Mouse (Mus musculus) gastrocnemius, postnatal 25 days (tissue): ENCODE data around the gene Vps8. TPM values are rescaled to one million over a fixed set of nuclear protein-coding genes. Genes with fewer than 3 reads are reported as not detected.

Experiments used
- DNase-seq: peaks from one replicate; pipeline ENCODE4 v3.0.0; 2022
- total RNA-seq, 2 experiments: library from RNA; stranded (reverse); gene quantifications; 1 replicate in 1 of 2; 2 replicates in 1 of 2; pipeline ENCODE4 v1.2.3; 2021

Gene Vps8
- total RNA-seq, 2 experiments from 2014 or later: 6.4 to 6.6 TPM

- DNase-seq: no peak
Measured at GRCm38 (mm10) chr16:21478376-21478775, 55.5 kb downstream of the Vps8 start.

DNA sequence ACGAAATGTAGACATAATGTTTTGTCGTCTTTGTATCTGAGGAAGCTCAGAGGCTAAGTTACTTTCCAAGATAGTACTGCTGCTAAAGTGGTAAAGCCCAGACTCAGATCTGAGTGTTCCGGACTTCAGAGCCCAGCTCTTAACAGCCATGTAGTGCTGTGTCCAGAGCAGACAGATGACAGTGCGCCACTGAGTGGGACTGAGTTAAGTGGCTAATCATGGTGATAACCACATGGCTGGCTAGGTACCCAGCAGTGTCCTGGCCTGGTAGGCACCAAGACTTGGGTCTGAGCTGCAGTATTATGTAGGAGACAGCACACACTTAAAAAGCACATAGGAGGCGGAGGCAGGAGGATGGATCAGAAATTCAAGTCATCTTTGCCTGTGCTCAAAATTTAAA lies 60.9 kb downstream of the Vps8 start:
- no peak for DNase-seq

DNA sequence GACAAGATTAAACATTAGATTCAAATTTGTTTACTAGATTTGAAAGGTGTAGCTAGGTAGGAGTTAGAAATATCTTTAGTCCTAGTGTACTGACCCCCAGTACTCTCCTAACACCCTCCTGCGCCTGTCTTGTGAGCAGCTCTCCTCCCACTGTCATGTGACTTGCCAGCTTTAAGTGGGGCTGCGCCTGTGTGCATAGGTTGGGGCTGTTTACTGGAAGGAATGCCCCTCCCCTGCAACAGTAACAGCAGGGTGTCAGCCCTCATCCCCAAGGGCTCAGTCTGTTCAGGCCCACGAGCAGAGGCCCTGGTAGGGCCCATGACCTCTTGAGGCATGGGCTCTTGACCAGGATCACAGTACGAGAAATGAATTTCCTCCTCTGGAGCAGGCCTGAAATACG lies 62.8 kb downstream of the Vps8 start:
- no peak for DNase-seq

- DNase-seq: no peak
Measured at GRCm38 (mm10) chr16:21488413-21488812, 65.5 kb downstream of the Vps8 start.

- DNase-seq: no peak
Measured at GRCm38 (mm10) chr16:21492346-21492745, 69.4 kb downstream of the Vps8 start.

DNA sequence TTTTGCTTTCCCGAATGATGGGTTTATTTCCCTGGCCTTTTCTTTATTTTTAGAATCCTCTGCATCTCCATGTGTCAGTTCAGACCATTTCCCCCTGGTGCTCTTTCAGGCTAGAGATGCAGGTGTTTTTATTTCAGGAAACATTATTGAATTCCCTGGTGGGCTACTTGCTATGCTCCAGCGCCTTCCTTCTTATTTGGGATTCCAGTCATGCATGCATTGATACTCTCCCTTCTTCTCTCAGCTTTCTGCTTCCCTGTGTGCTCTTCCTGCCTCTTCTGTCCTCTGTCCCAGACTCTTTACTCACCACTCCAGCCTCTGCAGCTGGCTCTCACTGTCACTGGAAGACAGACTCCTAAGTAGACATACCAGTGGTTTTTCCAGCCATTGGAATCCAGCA lies 70.0 kb downstream of the Vps8 start:
- DNase-seq: no peak

GRCm38 (mm10) chr16:21494681-21495080 lies 71.8 kb downstream of the Vps8 start:
- no peak for DNase-seq

- no peak for DNase-seq
Measured at GRCm38 (mm10) chr16:21496799-21497198, 73.9 kb downstream of the Vps8 start.

DNA sequence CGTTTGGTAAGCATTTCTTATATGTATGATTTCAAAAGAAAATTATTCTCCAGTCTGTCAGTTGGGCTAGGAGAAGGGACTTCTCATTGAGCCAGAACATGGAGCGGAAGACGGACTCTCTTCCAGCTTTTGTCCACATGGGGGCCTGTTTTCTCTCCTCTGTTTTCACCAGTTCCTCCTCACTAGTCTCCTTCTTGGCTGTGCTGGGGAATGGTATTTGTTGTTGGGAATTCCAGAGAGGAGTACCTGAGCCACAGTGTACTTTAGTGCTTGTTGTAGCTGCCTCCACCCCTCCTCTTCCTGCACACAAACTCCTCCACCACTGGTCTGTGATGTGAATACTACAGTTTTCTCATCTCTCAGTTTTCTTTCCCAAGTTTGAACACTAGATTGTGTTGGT lies 74.7 kb downstream of the Vps8 start:
- DNase-seq: no peak

- no peak for DNase-seq
Measured at GRCm38 (mm10) chr16:21498984-21499383, 76.1 kb downstream of the Vps8 start.

DNA sequence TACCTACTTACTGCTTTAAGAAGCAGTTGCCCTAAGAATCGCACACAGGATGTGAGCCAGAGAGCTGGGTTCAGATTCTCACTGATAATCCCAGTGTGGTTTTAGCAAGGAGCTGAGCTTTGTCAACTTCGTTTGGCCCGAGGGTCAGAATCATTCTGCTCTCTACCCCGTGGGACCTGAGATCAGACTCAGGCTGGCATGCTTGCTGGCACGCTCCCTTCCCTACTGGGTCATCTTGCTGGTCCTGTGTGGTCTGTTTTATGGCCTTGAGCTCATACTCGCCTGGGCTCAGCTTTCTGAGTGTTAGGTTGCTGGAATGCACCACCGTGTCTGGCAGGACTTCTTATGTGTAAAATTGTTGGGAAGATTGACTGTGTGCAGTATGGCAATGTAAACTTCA lies 76.7 kb downstream of the Vps8 start:
- peak; percentile 24 for DNase-seq

- DNase-seq: no peak
Measured at GRCm38 (mm10) chr16:21518833-21519232, 95.9 kb downstream of the Vps8 start.

DNA sequence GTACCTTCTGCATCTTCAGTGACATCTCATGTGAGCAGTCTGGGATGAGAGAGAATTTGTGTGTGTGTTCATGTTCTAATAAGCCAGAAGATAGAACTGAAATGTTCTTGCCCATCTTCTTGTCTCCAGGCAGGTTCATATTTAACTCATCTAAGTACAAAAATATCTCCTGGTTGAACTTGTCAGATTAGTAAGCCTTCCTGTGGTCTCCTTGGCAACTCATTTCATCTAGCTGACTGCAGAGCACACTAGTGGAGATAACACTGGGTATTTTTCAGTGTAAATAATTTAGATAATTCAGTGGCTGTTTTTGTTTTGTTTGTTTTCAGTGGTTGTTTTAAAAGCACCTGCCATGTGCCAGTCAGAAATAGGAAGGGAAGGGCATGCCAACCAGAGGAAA lies 96.9 kb downstream of the Vps8 start:
- DNase-seq: no peak

DNA sequence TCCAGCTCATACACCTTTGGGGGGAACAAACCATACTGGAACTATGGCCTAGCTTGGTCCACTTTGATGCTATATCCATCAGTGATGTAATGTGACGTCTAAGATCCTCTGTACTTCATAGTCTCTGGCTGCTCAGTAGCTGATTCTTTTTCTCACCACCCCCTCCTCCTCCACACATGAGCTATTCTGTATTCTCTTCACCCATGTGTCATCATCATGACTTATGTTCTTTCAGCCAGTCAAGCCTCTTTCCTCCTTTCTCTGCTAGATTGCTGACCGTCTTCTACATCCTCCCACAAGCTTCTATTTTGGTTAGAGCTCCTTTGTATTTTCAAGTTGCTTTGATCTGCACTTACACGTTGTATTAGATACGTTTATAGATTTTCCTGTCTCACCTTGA lies 100.8 kb downstream of the Vps8 start:
- DNase-seq: no peak

DNA sequence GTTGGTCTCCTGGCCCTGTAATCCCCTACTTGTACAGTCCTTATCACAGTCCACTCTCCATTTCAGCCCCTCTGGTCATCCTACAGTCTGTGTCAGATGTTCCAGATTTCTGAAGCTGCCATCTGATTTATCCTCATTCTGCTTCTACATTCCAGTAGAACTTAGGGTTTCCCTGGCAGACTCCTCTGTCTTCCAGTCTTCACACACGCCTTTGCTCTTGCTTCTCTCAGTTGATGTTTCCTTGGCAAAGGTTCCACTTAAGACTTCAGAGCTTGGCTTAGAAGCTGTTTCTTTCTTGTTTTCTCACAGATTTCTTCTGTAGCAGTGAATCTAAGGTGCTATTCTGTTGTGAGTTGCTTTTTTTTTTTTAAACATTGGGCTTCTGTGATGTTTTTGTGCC lies 102.5 kb downstream of the Vps8 start:
- DNase-seq: no peak

DNA sequence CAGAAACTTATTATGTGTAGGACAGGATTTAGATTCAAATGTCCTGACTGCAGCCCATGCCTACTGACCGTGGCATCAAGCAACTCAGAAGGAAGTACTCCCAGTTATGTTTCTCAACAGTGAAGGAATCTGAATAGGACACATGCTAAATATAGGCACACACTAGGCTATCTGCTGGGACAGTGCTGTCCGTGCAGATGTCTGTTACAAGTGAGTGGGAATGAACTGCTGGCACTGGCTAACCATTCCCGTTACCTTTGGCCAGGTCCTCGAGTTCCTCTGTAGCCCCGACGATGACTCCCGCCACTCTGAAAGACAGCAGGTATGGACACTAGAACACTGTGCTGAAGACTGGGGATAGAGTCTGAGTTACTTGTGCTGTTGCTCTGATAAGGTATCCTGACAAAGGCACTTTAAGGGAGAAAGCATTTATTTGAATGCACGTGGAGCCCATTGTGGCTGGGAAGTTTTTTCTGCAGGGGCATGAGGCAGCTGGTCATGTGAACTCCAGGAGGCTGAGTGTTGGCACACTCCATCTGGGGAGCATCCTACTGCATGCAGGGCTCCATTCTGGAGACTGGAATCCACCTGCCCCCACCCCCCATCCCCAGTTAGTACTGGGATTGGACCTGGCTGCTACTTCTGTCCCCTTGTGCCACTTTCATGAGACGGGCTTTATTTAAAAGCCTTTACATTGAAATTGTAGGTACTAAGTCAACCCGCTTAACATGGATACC lies 104.5 kb downstream of the Vps8 start:
- DNase-seq: no peak

GRCm38 (mm10) chr16:21533503-21533902 lies 110.6 kb downstream of the Vps8 start:
- DNase-seq: no peak

DNA sequence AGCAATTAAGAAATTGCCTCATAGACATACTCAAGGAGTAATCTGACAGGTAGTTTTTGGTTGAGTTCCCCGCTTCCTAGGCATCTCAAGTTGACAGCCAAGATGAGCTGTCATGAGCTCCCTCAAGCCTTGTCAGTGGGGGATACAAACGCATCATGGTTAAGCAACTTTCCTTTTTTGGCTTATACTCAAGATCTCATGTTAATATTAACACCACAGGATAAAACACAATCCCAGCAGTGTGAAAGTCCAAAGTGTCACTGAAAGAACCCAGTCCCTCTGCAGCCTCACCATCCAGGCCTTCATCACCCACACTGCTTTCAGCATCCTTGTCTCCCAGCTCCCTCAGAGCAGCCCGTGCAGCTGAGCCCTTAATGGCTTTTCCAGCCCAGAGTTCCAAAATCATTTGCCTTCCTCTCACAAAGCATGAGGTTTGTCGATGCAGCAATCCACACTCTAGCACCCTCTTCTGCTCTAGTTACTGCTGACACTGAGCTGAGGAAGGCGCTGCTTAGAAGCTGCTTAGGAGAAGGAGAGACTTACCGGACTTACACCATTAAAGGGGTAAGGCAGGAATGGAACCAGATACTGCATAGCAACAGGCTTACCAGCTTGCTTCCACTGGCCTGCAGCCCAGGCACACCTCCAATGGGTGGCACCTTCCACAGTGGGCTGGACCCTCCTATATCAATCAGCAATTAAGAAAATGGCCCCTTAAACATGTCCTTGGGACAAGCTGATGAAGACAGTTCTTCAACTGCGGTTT lies 113.5 kb downstream of the Vps8 start:
- no peak for DNase-seq

DNA sequence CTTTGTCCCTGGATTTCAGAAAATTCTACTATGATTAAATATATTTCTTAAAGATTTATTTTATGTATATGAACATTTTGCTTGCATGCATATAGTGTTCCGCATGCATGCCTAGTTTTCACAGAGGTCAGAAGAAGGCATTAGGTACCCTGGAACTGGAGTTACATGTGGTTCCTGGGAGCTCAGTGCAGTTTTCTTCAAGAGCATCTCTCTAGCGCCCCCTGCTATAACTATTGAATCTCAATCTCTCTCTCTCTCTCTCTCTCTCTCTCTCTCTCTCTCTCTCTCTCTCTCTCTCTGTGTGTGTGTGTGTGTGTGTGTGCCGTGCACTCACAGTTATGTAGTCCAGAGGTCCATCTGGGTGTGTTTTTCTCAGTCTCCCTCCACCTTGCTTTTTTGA lies 114.4 kb downstream of the Vps8 start:
- DNase-seq: no peak

GRCm38 (mm10) chr16:21538889-21539288 lies 116.0 kb downstream of the Vps8 start:
- no peak for DNase-seq

- DNase-seq: no peak
Measured at GRCm38 (mm10) chr16:21542559-21542958, 119.6 kb downstream of the Vps8 start.

- no peak for DNase-seq
Measured at GRCm38 (mm10) chr16:21547446-21547845, 124.5 kb downstream of the Vps8 start.

- DNase-seq: no peak
Measured at GRCm38 (mm10) chr16:21549751-21550150, 126.8 kb downstream of the Vps8 start.

- DNase-seq: no peak
Measured at GRCm38 (mm10) chr16:21550453-21550852, 127.5 kb downstream of the Vps8 start.
